Mouse (Mus musculus) C2C12 (cell line): ENCODE measurements around the gene Lcn2. TPM values are rescaled to one million over a fixed set of nuclear protein-coding genes. Genes with fewer than 3 reads are reported as not detected.

Experiments used
- H3K27me3 ChIP-seq: one replicate; pipeline ENCODE4 v1.6.1; 2011; ENCODE audit not compliant: control insufficient read depth, insufficient read depth, insufficient read length
- H3K36me3 ChIP-seq: one replicate; pipeline ENCODE4 v1.6.1; 2011; ENCODE audit not compliant: control insufficient read depth, insufficient read depth
- H3K4me3 ChIP-seq: one replicate; pipeline ENCODE4 v1.5.1; 2011; ENCODE audit warnings: mild to moderate bottlenecking, control low read depth; ENCODE audit not compliant: poor library complexity, insufficient read depth, severe bottlenecking
- H3K79me2 ChIP-seq: one replicate; pipeline ENCODE4 v1.6.1; 2011; ENCODE audit not compliant: control insufficient read depth, insufficient read depth
- H3K79me3 ChIP-seq: one replicate; pipeline ENCODE4 v1.6.1; 2011; ENCODE audit warnings: low read depth, control low read depth
- H3ac ChIP-seq: one replicate; pipeline ENCODE3; 2011; ENCODE audit warnings: low read depth; ENCODE audit not compliant: control insufficient read depth, insufficient read length
- CEBPB ChIP-seq: IDR thresholded peaks from one replicate; pipeline ENCODE4 v1.6.1; 2011; ENCODE audit warnings: low read depth, mild to moderate bottlenecking, control low read depth, moderate library complexity
- CTCF ChIP-seq: IDR thresholded peaks from one replicate; pipeline ENCODE4 v1.5.1; 2011; ENCODE audit not compliant: control insufficient read depth, insufficient read depth, insufficient read length
- FOSL1 ChIP-seq: IDR thresholded peaks from one replicate; pipeline ENCODE4 v1.8.0; 2011; ENCODE audit warnings: mild to moderate bottlenecking, low read length; ENCODE audit not compliant: poor library complexity, insufficient read depth, severe bottlenecking
- MAX ChIP-seq: IDR thresholded peaks from one replicate; pipeline ENCODE4 v1.6.1; 2011; ENCODE audit warnings: mild to moderate bottlenecking, control low read depth
- MYOD1 ChIP-seq: IDR thresholded peaks from one replicate; pipeline ENCODE4 v1.6.1; 2011; ENCODE audit warnings: low read depth; ENCODE audit not compliant: control insufficient read depth, insufficient read length
- MYOG ChIP-seq: IDR thresholded peaks from one replicate; pipeline ENCODE4 v1.6.1; 2011; ENCODE audit not compliant: control insufficient read depth, insufficient read length; ENCODE audit errors: extremely low read depth
- USF1 ChIP-seq: IDR thresholded peaks from one replicate; pipeline ENCODE4 v1.6.1; 2011; ENCODE audit warnings: low read depth, mild to moderate bottlenecking, control low read depth, moderate library complexity
- polyA plus RNA-seq: library from polyadenylated mRNA; unstranded; fragments of >200 nt; fragmentation: generic; extraction: Trizol; gene quantifications from one replicate; pipeline ENCODE4 v1.2.1, GENCODE M21; 2012; ENCODE audit warnings: missing spikeins

The Lcn2 gene
- polyA plus RNA-seq, 1 experiment: not detected

- Histone ChIP-seq H3K36me3 (peaks cover 39% of the 10 kb centered on the region), H3ac (no peak overlapping the region), H3K79me3 (peaks cover 27% of the 10 kb centered on the region), H3K27me3 (no peaks in the 10 kb centered on the region), H3K4me3 (no peak overlapping the region), H3K79me2 (peaks cover 55% of the 10 kb centered on the region)
- TF ChIP-seq MYOG: no peak
- TF ChIP-seq MYOD1: no peak
- TF ChIP-seq USF1: no peak
- no peak for TF ChIP-seq FOSL1
- TF ChIP-seq CTCF: no peak
Observed at GRCm38 (mm10) chr2:32421851-32422251, 33.8 kb upstream of the Lcn2 start.

- peaks cover 43% of the 10 kb centered on the region for H3K79me2 ChIP-seq
- no peak for TF ChIP-seq USF1
- TF ChIP-seq MAX: no peak
- TF ChIP-seq CEBPB: no peak
- no peak for TF ChIP-seq MYOD1
- no peak for TF ChIP-seq FOSL1
- TF ChIP-seq MYOG: no peak
- TF ChIP-seq CTCF: no peak
- peaks cover 17% of the 10 kb centered on the region for H3K79me3 ChIP-seq
- no peak overlapping the region for H3ac ChIP-seq
- H3K27me3 ChIP-seq: no peaks in the 10 kb centered on the region
- peaks cover 51% of the 10 kb centered on the region for H3K36me3 ChIP-seq
- H3K4me3 ChIP-seq: no peak overlapping the region
Observed at GRCm38 (mm10) chr2:32420647-32421046, 32.6 kb upstream of the Lcn2 start.

GRCm38 (mm10) chr2:32420066-32420608 is 32.1 kb upstream of the Lcn2 start:
- Histone ChIP-seq H3K27me3 (no peaks in the 10 kb centered on the region), H3K36me3 (peaks cover 51% of the 10 kb centered on the region), H3K79me3 (peaks cover 17% of the 10 kb centered on the region), H3K4me3 (no peak overlapping the region), H3K79me2 (peaks cover 38% of the 10 kb centered on the region), H3ac (no peak overlapping the region)
- TF ChIP-seq MYOD1 (no peak), CEBPB (no peak), MYOG (no peak), FOSL1 (no peak), CTCF (no peak), MAX (no peak), USF1 (no peak)

GRCm38 (mm10) chr2:32419359-32419758 is 31.3 kb upstream of the Lcn2 start:
- no peak overlapping the region for H3ac ChIP-seq
- no peak overlapping the region for H3K4me3 ChIP-seq
- peaks cover 31% of the 10 kb centered on the region for H3K79me2 ChIP-seq
- H3K27me3 ChIP-seq: no peaks in the 10 kb centered on the region
- H3K36me3 ChIP-seq: peaks cover 51% of the 10 kb centered on the region
- TF ChIP-seq MAX: no peak
- TF ChIP-seq FOSL1: no peak
- no peak for TF ChIP-seq CTCF
- TF ChIP-seq CEBPB: no peak
- no peak for TF ChIP-seq MYOG
- no peak for TF ChIP-seq USF1
- no peak for TF ChIP-seq MYOD1
- H3K79me3 ChIP-seq: peaks cover 17% of the 10 kb centered on the region

GRCm38 (mm10) chr2:32418430-32419151 is 30.5 kb upstream of the Lcn2 start:
- TF ChIP-seq CTCF: no peak
- TF ChIP-seq FOSL1: no peak
- TF ChIP-seq MYOG: no peak
- no peak for TF ChIP-seq MAX
- no peak for TF ChIP-seq USF1
- no peak for TF ChIP-seq MYOD1
- no peak for TF ChIP-seq CEBPB
- peaks cover 51% of the 10 kb centered on the region for H3K36me3 ChIP-seq

More at GRCm38 (mm10) chr2:32418430-32419151, 30.5 kb upstream of the Lcn2 start:
- H3K4me3 ChIP-seq: no peak overlapping the region
- no peak overlapping the region for H3ac ChIP-seq
- H3K79me3 ChIP-seq: peaks cover 17% of the 10 kb centered on the region
- H3K27me3 ChIP-seq: no peaks in the 10 kb centered on the region
- H3K79me2 ChIP-seq: peaks cover 29% of the 10 kb centered on the region
